Mouse (Mus musculus): Measurements from ENCODE around the gene Rb1. TPM values are rescaled to one million over a fixed set of nuclear protein-coding genes. Genes with fewer than 3 reads are reported as not detected.
A peak's percentile ranks its signal among the peaks of the same experiment; 100 is the strongest.

Rb1 gene
- total and polyA plus RNA-seq, 2 experiments from 2014 or later: 7.7 to 9.1 TPM

DNA sequence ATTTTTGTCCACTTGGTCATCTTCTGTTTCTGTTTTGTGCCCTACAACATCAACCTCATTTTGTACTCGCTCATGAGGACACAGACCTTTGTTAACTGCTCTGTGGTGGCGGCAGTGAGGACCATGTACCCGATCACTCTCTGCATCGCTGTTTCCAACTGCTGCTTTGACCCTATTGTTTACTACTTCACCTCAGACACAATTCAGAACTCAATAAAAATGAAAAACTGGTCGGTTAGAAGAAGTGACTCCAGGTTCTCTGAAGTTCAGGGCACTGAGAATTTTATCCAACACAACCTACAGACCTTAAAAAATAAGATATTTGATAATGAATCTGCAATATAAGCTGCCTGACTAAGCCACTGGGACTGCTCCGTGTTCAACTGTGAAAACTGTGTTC lies 86.3 kb downstream of the Rb1 start:
- 0% methylated on average over 6 of the region's 6 CpGs for WGBS
- TF ChIP-seq EP300 (IDR thresholded peaks at IDR 0.05; ENCODE audit: low read depth) (no peak), CTCF (IDR thresholded peaks at IDR 0.05; ENCODE audit: low read depth) (no peak)
- peaks cover 6% of the 10 kb centered on the region; the same call in 1 of the 2 replicates for H3K36me3 ChIP-seq (replicated peaks; ENCODE audit: control insufficient read depth, insufficient read depth, low read length)
- ATAC-seq (ENCODE audit: insufficient read depth, low read depth): peak; percentile 45; the same call in 1 of the 2 replicates
- H3K4me1 ChIP-seq (ENCODE audit: control insufficient read depth, insufficient read depth): peaks cover 19% of the 10 kb centered on the region
- peak overlapping the region; percentile 61 for H3K4me2 ChIP-seq (ENCODE audit: low read depth, low read length)
- no peaks in the 10 kb centered on the region; the same call in 1 of the 2 replicates for H3K9me3 ChIP-seq (replicated peaks; ENCODE audit: control insufficient read depth, low read length)
- peak overlapping the region; percentile 90 for H3K27ac ChIP-seq (ENCODE audit: low read depth)
- H3K4me3 ChIP-seq (ENCODE audit: low read depth, low read length): peak overlapping the region; percentile 70
- peak; percentile 52 for DNase-seq (ENCODE audit: low spot score)
- H3K9ac ChIP-seq (replicated peaks; ENCODE audit: low read depth, low read length): peak overlapping the region; percentile 80
- H3K27me3 ChIP-seq (ENCODE audit: control insufficient read depth, insufficient read depth, low read length): no peaks in the 10 kb centered on the region

DNA sequence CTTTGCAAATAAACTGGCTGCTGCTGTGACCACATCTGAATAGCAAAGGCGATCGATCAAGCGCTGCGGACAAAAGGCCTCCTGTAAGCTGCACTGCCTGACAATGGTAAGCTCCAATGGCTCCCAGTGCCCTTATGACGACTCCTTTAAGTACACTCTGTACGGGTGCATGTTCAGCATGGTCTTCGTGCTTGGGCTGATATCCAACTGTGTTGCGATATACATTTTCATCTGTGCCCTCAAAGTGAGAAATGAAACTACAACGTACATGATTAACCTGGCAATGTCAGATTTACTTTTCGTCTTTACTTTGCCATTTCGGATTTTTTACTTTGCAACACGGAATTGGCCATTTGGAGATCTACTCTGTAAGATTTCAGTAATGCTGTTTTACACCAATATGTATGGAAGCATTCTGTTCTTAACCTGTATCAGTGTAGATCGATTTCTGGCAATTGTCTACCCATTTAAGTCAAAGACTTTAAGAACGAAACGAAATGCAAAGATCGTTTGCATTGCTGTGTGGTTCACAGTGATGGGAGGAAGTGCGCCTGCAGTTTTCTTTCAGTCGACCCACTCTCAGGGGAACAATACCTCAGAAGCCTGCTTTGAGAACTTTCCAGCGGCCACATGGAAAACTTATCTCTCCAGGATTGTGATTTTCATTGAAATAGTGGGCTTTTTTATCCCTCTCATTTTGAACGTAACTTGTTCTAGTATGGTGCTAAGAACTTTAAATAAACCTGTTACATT lies 86.9 kb downstream of the Rb1 start:
- peak overlapping the region; percentile 70 for H3K4me3 ChIP-seq (ENCODE audit: low read depth, low read length)
- peak; percentile 77 for ATAC-seq (ENCODE audit: insufficient read depth, low read depth)
- H3K4me1 ChIP-seq (ENCODE audit: control insufficient read depth, insufficient read depth): peaks cover 19% of the 10 kb centered on the region
- H3K36me3 ChIP-seq (replicated peaks; ENCODE audit: control insufficient read depth, insufficient read depth, low read length): peaks cover 6% of the 10 kb centered on the region; the same call in 1 of the 2 replicates
- H3K27ac ChIP-seq (ENCODE audit: low read depth): peak overlapping the region; percentile 90
- peak; percentile 70 for DNase-seq (ENCODE audit: low spot score)
- peak overlapping the region; percentile 61 for H3K4me2 ChIP-seq (ENCODE audit: low read depth, low read length)
- H3K9me3 ChIP-seq (replicated peaks; ENCODE audit: control insufficient read depth, low read length): no peaks in the 10 kb centered on the region; the same call in 1 of the 2 replicates
- WGBS: under 1% methylated on average over 20 of the region's 20 CpGs
- TF ChIP-seq EP300 (IDR thresholded peaks at IDR 0.05; ENCODE audit: low read depth): no peak
- H3K27me3 ChIP-seq (ENCODE audit: control insufficient read depth, insufficient read depth, low read length): no peaks in the 10 kb centered on the region
- H3K9ac ChIP-seq (replicated peaks; ENCODE audit: low read depth, low read length): peak overlapping the region; percentile 80

DNA sequence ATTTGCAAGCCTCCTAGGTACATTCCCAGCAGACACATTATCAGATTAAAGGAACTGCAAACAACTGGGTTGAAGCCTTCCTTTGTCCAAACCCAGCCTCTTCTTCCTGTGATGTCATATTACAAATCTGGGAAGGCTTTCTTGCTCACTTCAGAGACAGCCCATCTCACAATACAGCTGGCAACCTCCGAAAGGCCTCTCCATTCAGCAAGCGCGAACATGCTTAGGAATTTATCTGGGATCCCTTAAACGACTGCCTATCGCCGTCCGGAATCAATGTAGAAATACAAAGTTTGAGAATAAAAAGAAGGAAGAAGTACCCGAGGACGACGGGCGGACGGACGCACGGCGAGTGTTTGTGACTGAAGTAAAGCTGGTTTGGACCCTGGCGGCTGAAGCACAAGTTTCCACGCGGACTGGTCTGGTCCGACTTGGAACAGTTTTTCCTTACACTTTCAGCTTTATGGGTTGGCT lies 87.7 kb downstream of the Rb1 start, which contains the start of gene Lpar6:
Gene Lpar6 (plus strand): TSS at position 48 of the 474 bp plus-strand sequence.
- peak; percentile 88 for DNase-seq (ENCODE audit: low spot score)
- H3K4me3 ChIP-seq (ENCODE audit: low read depth, low read length): peak within 1 kb of the TSS; percentile 70
- no peaks in the 10 kb centered on the region; the same call in 1 of the 2 replicates for H3K9me3 ChIP-seq (replicated peaks; ENCODE audit: control insufficient read depth, low read length)
- TF ChIP-seq CTCF (IDR thresholded peaks at IDR 0.05; ENCODE audit: low read depth): no peak
- TF ChIP-seq EP300 (IDR thresholded peaks at IDR 0.05; ENCODE audit: low read depth): no peak
- H3K9ac ChIP-seq (replicated peaks; ENCODE audit: low read depth, low read length): peak within 1 kb of the TSS; percentile 80
- peaks cover 19% of the 10 kb centered on the region for H3K4me1 ChIP-seq (ENCODE audit: control insufficient read depth, insufficient read depth)
- H3K4me2 ChIP-seq (ENCODE audit: low read depth, low read length): peak within 1 kb of the TSS; percentile 61
- under 1% methylated on average over 19 of the region's 19 CpGs for WGBS
- peak within 1 kb of the TSS; percentile 90 for H3K27ac ChIP-seq (ENCODE audit: low read depth)
- H3K36me3 ChIP-seq (replicated peaks; ENCODE audit: control insufficient read depth, insufficient read depth, low read length): peaks cover 6% of the 10 kb centered on the region; the same call in 1 of the 2 replicates
- H3K27me3 ChIP-seq (ENCODE audit: control insufficient read depth, insufficient read depth, low read length): no peaks in the 10 kb centered on the region
- ATAC-seq (ENCODE audit: insufficient read depth, low read depth): peak; percentile 85

DNA sequence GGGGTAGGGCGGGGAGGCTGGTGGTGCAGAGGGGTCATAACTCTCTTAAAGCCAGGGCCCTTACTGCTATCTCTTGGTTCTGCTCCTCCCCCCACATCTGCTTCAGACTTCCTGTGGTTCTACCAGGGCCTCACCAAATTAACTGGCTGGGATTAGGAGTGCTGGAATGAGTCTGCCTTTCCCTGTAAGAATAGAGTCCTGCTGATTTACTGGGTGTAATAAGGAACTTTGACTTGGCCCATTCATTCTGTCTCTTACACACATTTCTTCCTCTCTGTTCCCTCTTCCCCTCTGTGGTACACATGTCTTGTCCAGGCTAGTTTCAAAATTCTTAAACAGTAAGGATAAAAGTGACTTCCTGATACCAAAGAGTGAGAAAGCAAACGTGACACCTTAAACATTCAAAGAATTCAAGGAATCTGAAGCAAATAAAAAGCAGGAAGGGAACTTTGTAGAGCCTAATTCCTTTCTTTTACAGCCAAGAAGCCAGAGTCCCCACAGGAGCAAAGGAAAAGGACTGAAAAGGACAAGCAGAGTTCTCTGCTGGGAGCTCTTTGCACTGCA lies 91.1 kb downstream of the Rb1 start:
- ATAC-seq (ENCODE audit: insufficient read depth, low read depth): no peak
- Histone ChIP-seq H3K36me3 (replicated peaks; ENCODE audit: control insufficient read depth, insufficient read depth, low read length) (no peaks in the 10 kb centered on the region), H3K9ac (replicated peaks; ENCODE audit: low read depth, low read length) (0 out of 2 replicates have a peak overlapping the region, but pooled peaks have one; percentile 15), H3K27me3 (ENCODE audit: control insufficient read depth, insufficient read depth, low read length) (no peaks in the 10 kb centered on the region), H3K27ac (ENCODE audit: low read depth) (peak overlapping the region; percentile 76), H3K4me2 (ENCODE audit: low read depth, low read length) (no peak overlapping the region), H3K9me3 (replicated peaks; ENCODE audit: control insufficient read depth, low read length) (no peaks in the 10 kb centered on the region; the same call in 1 of the 2 replicates), H3K4me3 (ENCODE audit: low read depth, low read length) (no peak overlapping the region), H3K4me1 (ENCODE audit: control insufficient read depth, insufficient read depth) (peaks cover 15% of the 10 kb centered on the region)
- TF ChIP-seq EP300 (IDR thresholded peaks at IDR 0.05; ENCODE audit: low read depth): no peak
- TF ChIP-seq CTCF (IDR thresholded peaks at IDR 0.05; ENCODE audit: low read depth): no peak
- 30% methylated on average over 2 of the region's 2 CpGs for WGBS
- DNase-seq (ENCODE audit: low spot score): no peak

DNA sequence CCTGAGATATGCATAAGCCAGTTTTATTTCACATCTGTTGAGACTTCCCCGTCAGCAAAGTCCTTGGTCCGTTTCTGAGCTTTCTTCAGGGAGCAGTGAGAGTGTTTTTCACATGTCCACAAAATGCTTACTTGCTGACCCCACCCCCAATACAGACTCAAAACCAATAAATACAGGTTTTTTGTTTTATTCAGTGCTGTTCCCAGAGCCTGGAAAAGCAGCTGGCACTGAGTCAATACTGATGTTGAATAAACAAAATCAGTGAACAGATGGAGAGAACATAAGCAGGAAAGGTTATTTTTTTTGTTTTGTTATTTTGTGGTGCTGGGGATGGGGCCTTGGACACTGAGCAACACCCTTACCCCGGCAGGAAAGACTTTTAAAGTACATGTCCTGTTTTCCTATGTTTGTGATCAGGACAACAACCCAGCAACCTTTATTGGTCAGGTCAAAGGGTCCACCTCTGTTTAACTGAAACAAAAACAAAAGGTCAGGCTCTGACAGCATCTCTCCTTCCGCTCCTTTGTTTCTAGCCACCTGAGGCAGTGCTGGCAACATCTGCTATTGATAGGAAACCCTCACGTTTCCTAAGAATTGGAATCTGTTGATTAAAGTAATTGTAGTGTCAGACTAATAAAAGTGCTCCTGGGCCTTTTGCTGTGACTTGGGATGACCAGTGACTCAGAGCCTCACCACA lies 94.2 kb downstream of the Rb1 start:
- H3K27ac ChIP-seq (ENCODE audit: low read depth): peak overlapping the region; percentile 9; the same call in 1 of the 2 replicates
- no peaks in the 10 kb centered on the region for H3K36me3 ChIP-seq (replicated peaks; ENCODE audit: control insufficient read depth, insufficient read depth, low read length)
- no peaks in the 10 kb centered on the region for H3K27me3 ChIP-seq (ENCODE audit: control insufficient read depth, insufficient read depth, low read length)
- H3K4me3 ChIP-seq (ENCODE audit: low read depth, low read length): no peak overlapping the region
- DNase-seq (ENCODE audit: low spot score) (no peak), ATAC-seq (ENCODE audit: insufficient read depth, low read depth) (no peak)
- no peak for TF ChIP-seq CTCF (IDR thresholded peaks at IDR 0.05; ENCODE audit: low read depth)
- no peak for TF ChIP-seq EP300 (IDR thresholded peaks at IDR 0.05; ENCODE audit: low read depth)
- H3K9me3 ChIP-seq (replicated peaks; ENCODE audit: control insufficient read depth, low read length): no peaks in the 10 kb centered on the region; the same call in 1 of the 2 replicates
- peaks cover 25% of the 10 kb centered on the region for H3K4me1 ChIP-seq (ENCODE audit: control insufficient read depth, insufficient read depth)
- 54% methylated on average over 5 of the region's 5 CpGs for WGBS
- no peak overlapping the region for H3K4me2 ChIP-seq (ENCODE audit: low read depth, low read length)
- H3K9ac ChIP-seq (replicated peaks; ENCODE audit: low read depth, low read length): no peak overlapping the region

Data from heart, postnatal 0 days (tissue).